21 mouse cellular contexts compared by ENCODE assay signal in genomic region chr16:7606602-7607001, GRCm38 (mm10).
DNase-seq lines count a peak whose midpoint lies in the region; ATAC-seq and TF ChIP-seq lines count a peak whose summit lies in the region.
"Had no signal": no experiment of that assay in that cellular context is flagged by ENCODE, and none has a peak within 500 bp of the region (broad histone marks: within the 10 kb centered on the region; RNA-seq: fewer than 3 reads in every experiment).

No protein-coding gene starts in this region.

- intact Hi-C loops in left cerebral cortex, postnatal 4 days (cut with DNase I), result no loop called here
- intact Hi-C loops in left cerebral cortex, postnatal 25 days (cut with DNase I), result no loop called here

- TF ChIP-seq CTCF in stomach, postnatal 0 days (IDR thresholded peaks at IDR 0.05; ENCODE audit: low read depth), result no peak

- no peaks in the 10 kb centered on the region for H3K4me1 ChIP-seq in stomach, embryonic 14.5 days (ENCODE audit: control insufficient read depth, insufficient read depth, low read length)
- no peaks in the 10 kb centered on the region for H3K4me1 ChIP-seq in stomach, postnatal 0 days (replicated peaks; ENCODE audit: control insufficient read depth, insufficient read depth)
- H3K4me1 ChIP-seq: embryonic facial prominence, embryonic 15.5 days; heart, embryonic 13.5 days; hindbrain, embryonic 10.5 days; liver, embryonic 12.5 days; midbrain, embryonic 10.5 days had no signal

- no peak overlapping the region for H3K9ac ChIP-seq in stomach, embryonic 14.5 days (replicated peaks; ENCODE audit: low read depth, low read length)
- no peak overlapping the region for H3K9ac ChIP-seq in stomach, postnatal 0 days (ENCODE audit: low read length)
- H3K9ac ChIP-seq: embryonic facial prominence, embryonic 15.5 days; heart, embryonic 13.5 days; liver, embryonic 12.5 days had no signal

- 0 out of 2 replicates have a peak, but pooled peaks have one; percentile 42 for ATAC-seq in stomach, embryonic 14.5 days (ENCODE audit: insufficient number of reproducible peaks, insufficient read depth, low FRiP score, low read depth)
- ATAC-seq in stomach, postnatal 0 days (ENCODE audit: low FRiP score, low TSS enrichment), result no peak
- ATAC-seq: hindbrain, postnatal 0 days; intestine, postnatal 0 days; liver, embryonic 12.5 days had no signal

- H3K27me3 ChIP-seq in stomach, embryonic 14.5 days (ENCODE audit: control insufficient read depth, insufficient read depth, low read length), result no peaks in the 10 kb centered on the region
- no peaks in the 10 kb centered on the region for H3K27me3 ChIP-seq in stomach, postnatal 0 days (ENCODE audit: control insufficient read depth, insufficient read depth, low read length)
- H3K27me3 ChIP-seq: embryonic facial prominence, embryonic 15.5 days; heart, embryonic 13.5 days; liver, embryonic 12.5 days had no signal

- TF ChIP-seq EP300 in stomach, postnatal 0 days (optimal IDR thresholded peaks at IDR 0.05), result no peak

- H3K9me3 ChIP-seq in stomach, embryonic 14.5 days (ENCODE audit: control insufficient read depth, low read depth, low read length), result no peaks in the 10 kb centered on the region
- no peaks in the 10 kb centered on the region for H3K9me3 ChIP-seq in stomach, postnatal 0 days (ENCODE audit: control insufficient read depth, low read length)
- H3K9me3 ChIP-seq: embryonic facial prominence, embryonic 15.5 days; G1E; heart, embryonic 13.5 days; hindbrain, embryonic 10.5 days; liver, embryonic 12.5 days; midbrain, embryonic 10.5 days had no signal

- WGBS in stomach, embryonic 14.5 days, result 26% methylated on average over 2 of the region's 2 CpGs
- WGBS in stomach, postnatal 0 days, result 37% methylated on average over 2 of the region's 2 CpGs

- no peak overlapping the region for H3K4me3 ChIP-seq in stomach, embryonic 14.5 days (ENCODE audit: low read depth, low read length)
- H3K4me3 ChIP-seq in stomach, postnatal 0 days (ENCODE audit: low read depth, low read length), result no peak overlapping the region
- H3K4me3 ChIP-seq: embryonic facial prominence, embryonic 15.5 days; heart, embryonic 13.5 days; hindbrain, embryonic 10.5 days; liver, embryonic 12.5 days; midbrain, embryonic 10.5 days had no signal

- H3K27ac ChIP-seq in stomach, embryonic 14.5 days (ENCODE audit: low read length), result no peak overlapping the region
- no peak overlapping the region for H3K27ac ChIP-seq in stomach, postnatal 0 days (replicated peaks)
- H3K27ac ChIP-seq: embryonic facial prominence, embryonic 15.5 days; heart, embryonic 13.5 days; hindbrain, embryonic 10.5 days; hindbrain, postnatal 0 days; liver, embryonic 12.5 days; macrophage; midbrain, embryonic 10.5 days had no signal

- DNase-seq in cerebellum, postnatal 10 days, result peak; percentile 40 to 52
- no peak for DNase-seq in cerebellum, adult 11-12 months
- DNase-seq in heart, postnatal 4 days, result peak; percentile 43
- DNase-seq in heart, adult 11 months, result no peak
- DNase-seq in left cerebral cortex, postnatal 4 days, result peak; percentile 55
- no peak for DNase-seq in left cerebral cortex, postnatal 25 days (ENCODE audit: low spot score in 2 of 2)
- no peak for DNase-seq in stomach, postnatal 0 days (ENCODE audit: low spot score)
- DNase-seq: cerebellum, adult 9-10 months; right cerebral cortex, postnatal 14 days; spleen, adult 18-20 months; thymus, adult 2 months had no signal

- no peak overlapping the region for H3K4me2 ChIP-seq in stomach, embryonic 14.5 days (replicated peaks; ENCODE audit: low read depth, low read length)
- no peak overlapping the region for H3K4me2 ChIP-seq in stomach, postnatal 0 days (replicated peaks; ENCODE audit: low read depth)
- H3K4me2 ChIP-seq: embryonic facial prominence, embryonic 15.5 days; heart, embryonic 13.5 days; liver, embryonic 12.5 days had no signal

- H3K36me3 ChIP-seq in stomach, embryonic 14.5 days (ENCODE audit: control insufficient read depth, insufficient read depth, low read length), result no peaks in the 10 kb centered on the region
- H3K36me3 ChIP-seq in stomach, postnatal 0 days (ENCODE audit: control insufficient read depth, insufficient read depth, low read length), result no peaks in the 10 kb centered on the region
- H3K36me3 ChIP-seq: embryonic facial prominence, embryonic 15.5 days; G1E; heart, embryonic 13.5 days; hindbrain, embryonic 10.5 days; liver, embryonic 12.5 days; midbrain, embryonic 10.5 days had no signal

Comparison
In these comparisons a context has a peak if more than half of its experiments do, and no peak if none do; other contexts are left out.
1. DNase-seq: peak in cerebellum, postnatal 10 days (2 of 2), heart, postnatal 4 days (single experiment) and left cerebral cortex, postnatal 4 days (single experiment); none in cerebellum, adult 11-12 months (single experiment), heart, adult 11 months (single experiment), left cerebral cortex, postnatal 25 days (0 of 2) and stomach, postnatal 0 days (single experiment).